Mouse (Mus musculus) thymus, adult 2 months (tissue): ENCODE results near the gene Rpl21.

Experiments used
- CTCF ChIP-seq: fragments of 200-500 bp; IDR thresholded peaks from 2 replicates; pipeline ENCODE4 v1.5.1; 2012; ENCODE audit warnings: mild to moderate bottlenecking, control low read depth, low read length, moderate library complexity, borderline replicate concordance; ENCODE audit not compliant: control insufficient read depth, poor library complexity, insufficient read depth; ENCODE audit errors: extremely low read depth
- POLR2A ChIP-seq: fragments of 200-500 bp; IDR thresholded peaks from 2 replicates; pipeline ENCODE4 v1.6.1; 2012; ENCODE audit warnings: mild to moderate bottlenecking, low read length, control low read depth, moderate library complexity; ENCODE audit not compliant: control insufficient read depth, poor library complexity, insufficient read depth; ENCODE audit errors: extremely low read depth

DNA sequence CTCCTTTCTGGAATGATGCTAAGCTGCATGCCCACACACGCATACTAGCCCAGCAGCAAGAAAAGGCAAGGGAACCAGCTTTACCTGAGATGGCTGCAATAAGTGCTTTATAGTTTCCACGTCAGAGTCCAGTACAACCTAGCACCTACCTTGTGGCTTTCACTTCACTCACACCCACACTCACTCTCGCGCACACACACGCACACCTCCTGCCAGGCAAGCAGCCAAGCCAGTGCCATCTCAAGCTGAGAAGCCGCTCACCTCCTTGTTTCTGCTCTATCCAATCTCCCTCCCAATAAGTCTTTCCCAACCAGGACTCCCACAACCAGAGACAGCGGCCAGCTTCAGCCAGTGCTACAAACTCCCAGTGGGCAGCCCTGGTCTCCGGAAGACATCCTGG is 41.7 kb upstream of the Rpl21 start:
- no peak for TF ChIP-seq CTCF
- no peak for TF ChIP-seq POLR2A
